Mouse (Mus musculus) spleen, adult 10 weeks (tissue): ENCODE measurements around the gene Cdk8. TPM values are rescaled to one million over a fixed set of nuclear protein-coding genes. Genes with fewer than 3 reads are reported as not detected.

Experiments used
- polyA plus RNA-seq: library from polyadenylated mRNA; stranded (reverse); fragments of 350-450 nt; fragmentation: Illumina TruSeq; extraction: RNeasy Lipid Tissue Mini Kit (QIAGEN cat#74804); gene quantifications from one replicate; pipeline ENCODE4 v1.2.3, GENCODE M21; 2015; ENCODE audit warnings: low replicate concordance; ENCODE audit not compliant: insufficient read depth

Cdk8 gene
- 49.3 TPM for polyA plus RNA-seq

DNA sequence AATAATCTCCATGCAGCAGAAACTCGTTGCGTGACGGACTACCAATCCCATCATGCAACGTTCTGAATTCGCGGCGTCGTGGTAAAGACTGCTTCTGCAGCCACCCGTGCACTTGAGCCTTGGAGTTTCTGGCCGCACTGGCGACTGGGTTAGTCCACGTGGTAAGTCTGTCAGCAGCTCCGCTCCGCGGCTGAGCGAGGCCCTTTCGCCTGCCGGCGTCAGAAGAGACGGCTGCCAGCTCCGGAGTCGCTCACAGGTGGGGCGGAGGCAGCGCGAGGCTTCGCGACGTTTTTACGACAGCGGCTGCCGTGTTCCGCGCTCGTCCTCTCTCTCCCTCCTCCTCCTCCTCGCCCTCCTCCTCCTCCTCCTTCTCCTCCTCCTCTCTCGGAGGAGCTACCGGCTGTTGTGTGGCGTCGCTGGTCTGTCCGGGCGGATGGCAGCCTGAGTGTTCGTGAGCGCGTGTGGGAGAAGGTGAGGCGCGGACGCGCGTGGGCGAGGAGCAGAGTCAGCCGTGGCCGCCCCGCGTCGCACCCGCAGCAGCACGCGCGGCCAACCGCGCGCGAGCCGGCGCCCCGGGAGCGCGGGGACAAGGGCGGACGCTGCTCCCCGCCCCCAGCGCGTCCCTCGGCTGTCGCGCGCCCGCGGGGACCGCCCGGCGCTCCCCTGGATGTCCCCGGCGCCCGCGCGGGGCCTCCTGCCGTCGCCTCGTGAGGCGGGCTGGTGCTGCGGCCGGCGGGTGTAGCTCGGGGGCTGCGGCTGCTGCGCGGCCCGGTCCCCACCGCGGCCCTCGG, at the start of gene Cdk8:
Cdk8 (plus strand) TSS at position 367 of the 791 bp plus-strand sequence.

DNA sequence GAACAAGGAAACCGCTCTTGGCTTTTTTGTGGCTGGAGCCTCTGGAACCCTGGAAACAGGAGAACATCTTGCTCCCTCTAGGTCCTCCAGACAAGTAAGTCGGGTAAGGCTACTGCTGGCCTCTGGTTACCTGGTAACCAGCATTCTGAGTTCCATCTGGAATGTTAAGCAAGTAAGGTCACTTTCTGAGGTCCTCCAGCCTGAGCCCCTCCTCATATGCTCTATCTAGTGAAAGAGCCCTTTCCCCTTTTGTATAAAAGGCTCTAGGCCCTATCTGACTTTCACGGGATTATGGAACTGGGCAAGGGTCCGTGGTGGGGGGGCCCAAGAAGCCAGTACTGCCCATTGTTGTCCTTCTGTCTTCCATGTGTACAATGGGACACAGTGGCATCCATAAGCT, 45.8 kb upstream of the Cdk8 start, which contains the start of gene 1700001J03Rik:
1700001J03Rik (minus strand) TSS at position 101 of the 400 bp plus-strand sequence.

DNA sequence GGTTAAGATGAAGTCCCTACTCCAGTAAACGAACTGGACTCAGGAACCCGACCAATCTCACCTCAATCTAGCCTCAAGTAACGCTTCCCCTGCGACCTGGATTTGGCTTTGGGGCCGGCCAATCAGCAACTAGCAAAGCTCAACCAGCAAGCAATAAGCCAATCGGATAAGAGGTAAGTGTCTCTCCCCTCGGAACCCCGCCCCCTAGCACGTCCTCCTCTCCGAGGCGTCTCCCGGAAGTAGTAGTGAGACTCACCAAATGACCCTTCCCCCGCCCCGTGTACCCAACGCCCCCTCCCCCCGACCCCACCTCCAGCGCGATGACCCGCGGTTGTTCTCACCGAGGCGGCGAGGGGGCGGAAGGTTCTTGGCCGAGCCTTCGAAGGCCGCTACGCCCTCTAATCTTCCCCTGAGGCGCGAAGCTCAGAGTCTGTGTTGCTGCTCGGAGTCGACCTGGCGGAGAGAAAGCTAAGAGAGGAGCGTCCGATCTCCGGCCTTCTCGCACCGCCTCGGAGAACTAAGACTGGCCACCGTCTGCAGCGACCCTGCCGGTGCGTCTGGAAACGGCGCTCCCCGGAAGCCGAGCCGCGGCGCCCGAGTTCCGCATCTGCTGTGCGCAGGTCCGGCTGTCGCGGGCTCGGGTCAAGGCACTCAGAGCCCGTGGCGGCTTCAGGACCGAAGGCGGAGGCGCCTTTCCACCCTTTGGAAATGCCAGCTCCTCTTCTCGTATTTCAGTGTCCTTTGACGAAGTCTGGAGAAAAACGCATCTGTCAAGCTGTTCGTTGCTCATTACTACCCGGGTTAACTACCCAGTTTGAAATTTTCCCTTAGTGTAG, 9.9 kb upstream of the Cdk8 start, which contains the start of gene Rnf6:
Rnf6 (minus strand) TSS at position 677 of the 836 bp plus-strand sequence.

Other genes starting within 250 kb of the Cdk8 start
- not detected for gene Cyp3a25, start 221.6 kb upstream of the Cdk8 start, polyA plus RNA-seq
- not detected for gene Cyp3a59, start 152.0 kb upstream of the Cdk8 start, polyA plus RNA-seq
- gene Gm5565, start 70.7 kb upstream of the Cdk8 start, polyA plus RNA-seq: not detected
- gene Gm6309, start 60.5 kb upstream of the Cdk8 start, polyA plus RNA-seq: not detected
- 0.80 TPM for gene 1700001J03Rik, start 45.9 kb upstream of the Cdk8 start, polyA plus RNA-seq
- 46.7 TPM for gene Rnf6, start 9.7 kb upstream of the Cdk8 start, polyA plus RNA-seq
- gene Wasf3, start 153.8 kb downstream of the Cdk8 start, polyA plus RNA-seq: 1.4 TPM